Mouse (Mus musculus): ENCODE data around the gene Gm7879.

The Gm7879 gene

DNA sequence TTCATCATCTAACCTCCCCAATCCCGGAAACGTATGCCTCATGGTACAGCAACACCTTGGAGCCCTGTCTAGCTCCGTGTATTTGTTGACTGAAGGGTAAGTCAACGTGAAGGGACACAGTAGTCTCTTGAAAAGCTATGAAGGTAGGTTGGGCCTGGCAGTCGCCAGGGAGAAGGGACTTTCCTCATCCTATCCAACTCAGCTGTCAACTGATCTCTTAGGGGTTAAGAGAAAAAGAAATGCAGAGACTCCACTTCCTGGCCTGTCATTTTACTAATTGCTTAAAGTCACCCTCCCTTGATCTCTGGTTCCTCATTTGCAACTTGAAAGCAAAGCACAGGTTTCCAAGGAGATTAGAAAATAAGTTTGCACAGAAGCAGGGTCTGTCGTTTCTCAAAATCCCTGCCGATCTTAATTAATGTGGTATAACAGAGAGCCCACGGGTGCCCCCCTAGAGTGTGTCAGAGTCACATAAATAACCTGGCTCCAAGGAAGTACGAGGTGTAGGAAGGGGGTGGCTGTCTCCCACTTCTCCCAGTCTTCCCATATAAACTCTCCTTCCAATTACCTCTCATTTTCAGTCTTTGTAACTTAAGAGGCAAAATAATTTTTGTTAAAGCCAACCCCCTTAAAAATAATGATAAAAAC, 34.5 kb downstream of the Gm7879 start:
- in situ Hi-C loops (cut with MboI; ENCODE audit: unreplicated experiment in 2 of 2): no loop called here

DNA sequence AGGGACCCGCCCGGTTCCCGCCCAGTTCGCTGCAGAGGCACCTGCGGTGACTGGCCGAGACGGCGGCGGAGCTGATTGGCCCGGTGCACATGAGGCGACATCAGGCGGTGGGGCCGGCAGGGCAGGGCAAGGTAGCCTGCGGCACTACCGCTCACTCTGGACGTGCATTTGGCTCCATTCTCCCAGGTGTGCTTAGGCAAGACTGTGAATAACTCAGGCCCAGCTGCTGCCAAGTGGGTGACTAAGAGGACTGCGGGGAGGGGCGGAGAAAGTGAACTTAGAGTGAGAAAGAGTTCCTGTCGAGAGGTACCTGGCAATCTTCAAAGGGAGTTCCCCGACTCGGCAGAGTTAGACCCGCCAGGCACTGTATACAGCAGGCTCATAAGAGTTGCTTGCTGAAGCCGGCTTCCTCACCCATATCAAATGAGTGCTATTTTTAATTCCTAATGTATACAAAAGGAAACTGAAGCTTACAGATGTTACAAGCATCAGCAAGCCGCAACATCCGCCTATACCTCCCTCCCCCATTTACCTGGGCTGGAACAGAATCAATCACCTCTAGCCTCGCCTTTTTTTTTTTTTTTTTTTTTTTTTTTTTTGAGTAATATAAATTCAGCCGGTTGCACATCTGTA, 35.3 kb downstream of the Gm7879 start:
- in situ Hi-C loops (cut with MboI; ENCODE audit: unreplicated experiment in 2 of 2): no loop called here

GRCm38 (mm10) chr5:43948748-43949275, 35.9 kb downstream of the Gm7879 start:
- in situ Hi-C loops (cut with MboI; ENCODE audit: unreplicated experiment in 2 of 2): no loop called here

DNA sequence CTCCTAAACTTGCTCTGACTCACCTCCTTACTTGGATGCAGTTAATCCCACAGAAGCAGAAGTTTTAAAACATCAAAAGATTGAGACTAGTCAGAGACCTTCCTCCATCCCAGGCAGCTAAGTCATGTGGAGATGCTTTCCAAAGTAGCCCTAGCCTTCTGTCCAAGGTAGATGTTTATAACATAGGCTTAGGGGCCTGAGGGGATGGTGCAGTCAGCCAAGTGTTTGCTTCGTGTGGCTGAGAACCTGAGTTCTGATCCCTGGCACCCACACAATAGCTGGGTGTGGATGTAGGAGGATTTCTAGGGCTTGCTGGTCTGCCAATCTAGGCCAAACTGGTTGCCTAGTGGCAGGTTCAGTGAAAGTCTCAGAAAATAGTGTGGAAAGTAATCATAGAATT, 40.3 kb downstream of the Gm7879 start:
- in situ Hi-C loops (cut with MboI; ENCODE audit: unreplicated experiment in 2 of 2): no loop called here

DNA sequence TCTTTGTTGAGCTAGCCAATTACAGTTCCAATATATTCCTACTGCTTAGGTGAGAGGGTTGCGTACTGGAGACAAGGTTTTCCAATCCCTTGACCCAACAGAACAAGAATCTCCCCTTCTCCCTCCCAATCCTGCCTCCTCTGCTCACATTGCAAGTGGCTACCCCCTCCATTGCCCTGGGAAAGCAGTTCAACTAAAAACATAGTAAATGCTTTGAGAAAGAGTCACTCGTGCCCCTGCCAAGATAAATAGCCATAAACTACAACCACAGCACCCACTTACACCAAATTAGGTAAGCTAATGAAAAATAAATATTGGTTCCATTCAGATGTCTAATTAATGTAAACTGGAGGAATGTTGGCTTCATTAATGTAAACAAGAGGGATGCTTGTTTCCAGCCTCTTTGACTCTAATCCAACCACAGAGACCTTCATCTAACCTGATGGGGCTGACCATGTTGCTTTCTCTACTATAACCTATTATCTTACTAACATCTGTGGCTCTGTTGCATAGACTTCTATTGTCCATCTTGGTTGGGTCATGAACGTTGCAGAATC, 47.0 kb downstream of the Gm7879 start:
- in situ Hi-C loops (cut with MboI; ENCODE audit: unreplicated experiment in 2 of 2): no loop called here

- in situ Hi-C loops (cut with MboI; ENCODE audit: unreplicated experiment in 2 of 2): no loop called here
These were observed 48.1 kb downstream of the Gm7879 start for GRCm38 (mm10) chr5:43961056-43961455.

Data from v-Abl transformed pro-B cells (cell line).